Mouse (Mus musculus): ENCODE measurements at regions not wholly inside any gene's neighbourhood (a gene's known extent, or its start where the extent isn't known, plus 50 kb on each side); places are given as distances from the start of the nearest gene placed in this dataset.

GRCm38 (mm10) chr8:117899892-117900291 lies 98.1 kb upstream of the Mphosph6 start:
- no peak for DNase-seq (ENCODE audit: low spot score in 2 of 2)

DNA sequence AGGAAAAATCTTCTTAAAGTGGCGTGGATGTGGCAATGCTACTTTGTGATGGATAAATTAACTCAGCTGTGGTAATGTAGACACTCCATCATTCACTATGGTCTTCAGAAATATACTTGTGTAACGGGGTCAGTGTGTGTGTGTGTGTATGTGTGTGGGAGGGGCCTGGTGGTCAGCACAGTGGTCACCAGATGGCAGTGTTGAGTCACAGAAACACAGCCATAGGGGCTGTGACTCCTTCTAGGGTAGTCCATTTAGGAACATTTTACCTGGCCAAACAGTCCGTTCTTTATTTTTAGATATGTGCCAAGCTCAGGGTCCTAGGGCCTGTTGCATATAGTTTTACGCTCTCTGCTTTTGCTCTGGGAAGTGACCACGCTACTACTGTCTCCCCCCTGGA lies 96.3 kb upstream of the Mphosph6 start:
- peak; percentile 25 to 38 for DNase-seq (ENCODE audit: low spot score in 2 of 2)

- DNase-seq (ENCODE audit: low spot score in 2 of 2) = no peak
Measured at GRCm38 (mm10) chr8:117894861-117895260, 93.1 kb upstream of the Mphosph6 start.

GRCm38 (mm10) chr8:117890211-117890610 lies 88.5 kb upstream of the Mphosph6 start:
- no peak for DNase-seq (ENCODE audit: low spot score in 2 of 2)

DNA sequence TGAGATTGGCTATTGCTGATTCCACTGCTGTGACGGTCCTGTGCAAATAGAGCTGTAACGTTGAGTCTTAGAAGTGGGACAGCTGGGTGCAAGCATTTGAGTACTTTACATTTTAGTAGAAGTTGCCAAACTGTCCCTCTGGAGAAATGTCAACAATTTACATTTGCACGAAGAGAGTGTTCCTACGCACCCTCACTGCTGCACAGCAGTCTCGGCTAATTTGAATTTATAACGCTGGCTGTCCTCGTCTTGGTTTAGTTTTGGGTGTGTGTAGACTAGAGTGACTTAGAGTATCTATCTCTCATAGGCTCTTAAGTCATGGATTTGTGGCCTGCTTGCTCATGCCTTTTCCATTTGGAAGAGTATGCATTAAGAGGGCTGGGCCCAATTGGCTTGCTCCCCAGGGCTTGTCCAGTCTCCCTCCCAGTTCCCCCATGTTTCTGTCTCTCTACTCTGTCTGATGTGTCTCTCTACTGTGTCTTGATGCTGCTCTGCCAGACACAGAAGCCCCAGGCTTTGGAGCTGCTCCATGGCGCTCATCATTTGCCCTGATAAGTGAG lies 79.8 kb upstream of the Mphosph6 start:
- DNase-seq (ENCODE audit: low spot score in 2 of 2) = peak in 1 of 2 experiments; percentile 4

DNA sequence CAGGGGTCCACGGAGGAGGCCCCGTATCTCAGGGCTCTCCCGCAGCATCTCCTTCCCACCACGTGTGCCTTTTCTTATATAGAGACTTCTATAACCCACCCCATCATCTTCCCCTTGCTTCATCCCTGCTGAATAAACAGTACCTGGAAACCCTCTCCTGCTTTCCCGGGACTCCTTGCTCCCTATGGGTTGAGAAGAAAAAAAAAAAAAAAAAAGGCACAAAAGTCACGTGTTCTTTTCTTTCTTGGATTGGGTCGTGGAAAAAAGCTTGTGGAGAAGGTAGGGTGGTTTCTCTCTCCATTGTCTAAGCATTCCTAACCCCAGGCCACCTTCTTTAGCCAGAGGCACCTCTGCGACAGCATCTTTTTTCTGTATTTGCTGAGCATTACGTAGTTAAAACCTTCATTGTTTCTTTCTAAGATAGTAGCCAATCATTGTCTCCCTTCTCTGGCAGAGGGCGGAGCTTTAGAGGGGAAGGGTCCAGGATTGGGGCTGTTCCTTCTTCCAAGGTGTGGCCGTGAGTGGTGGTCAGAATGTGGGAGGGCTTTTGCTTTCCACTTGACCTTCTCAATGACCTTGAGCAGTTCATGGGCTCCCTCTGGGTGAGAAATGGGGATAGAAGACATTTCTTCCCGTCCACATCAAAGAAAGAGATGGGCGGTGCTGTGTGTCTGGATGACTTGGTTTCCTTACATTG lies 78.7 kb upstream of the Mphosph6 start:
- DNase-seq (ENCODE audit: low spot score in 2 of 2) = no peak

DNA sequence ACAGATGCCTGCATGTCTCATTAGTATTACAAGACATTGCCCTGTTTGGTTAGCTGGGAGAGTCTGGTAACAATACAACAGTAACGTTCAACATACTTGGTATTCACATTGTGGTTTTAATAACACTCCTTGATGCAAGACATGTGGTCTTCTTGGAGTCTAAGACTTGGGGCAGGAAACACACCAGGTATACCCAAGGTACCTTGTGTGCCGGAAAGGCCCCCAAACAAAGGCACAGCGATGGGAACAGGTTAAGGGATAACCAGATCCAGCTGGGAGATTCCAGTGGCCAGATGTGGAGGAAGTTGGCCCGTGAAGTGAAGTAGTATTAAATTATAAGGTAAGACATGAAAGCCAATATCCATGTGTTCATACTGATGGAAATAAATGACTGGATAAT lies 71.9 kb upstream of the Mphosph6 start:
- DNase-seq (ENCODE audit: low spot score in 2 of 2) = no peak

DNA sequence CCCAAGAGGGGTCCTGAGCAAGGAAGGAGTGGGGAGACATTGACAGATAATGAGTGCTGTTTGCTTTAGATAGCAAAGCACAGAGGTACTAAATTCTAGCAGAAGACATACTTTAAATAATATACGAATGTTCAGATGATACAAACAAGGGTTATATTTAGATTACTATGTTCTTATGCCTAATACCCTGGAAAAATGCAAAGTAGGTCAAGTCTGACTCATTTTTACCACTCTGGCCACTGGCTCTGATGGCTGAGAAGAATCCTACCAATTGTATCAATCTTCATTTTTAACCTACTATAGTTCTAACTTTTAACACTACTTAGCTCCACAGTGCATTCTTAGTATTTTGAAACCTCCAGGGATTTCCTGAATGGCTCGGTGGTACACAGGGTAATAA lies 65.4 kb upstream of the Mphosph6 start:
- no peak for DNase-seq (ENCODE audit: low spot score in 2 of 2)

DNA sequence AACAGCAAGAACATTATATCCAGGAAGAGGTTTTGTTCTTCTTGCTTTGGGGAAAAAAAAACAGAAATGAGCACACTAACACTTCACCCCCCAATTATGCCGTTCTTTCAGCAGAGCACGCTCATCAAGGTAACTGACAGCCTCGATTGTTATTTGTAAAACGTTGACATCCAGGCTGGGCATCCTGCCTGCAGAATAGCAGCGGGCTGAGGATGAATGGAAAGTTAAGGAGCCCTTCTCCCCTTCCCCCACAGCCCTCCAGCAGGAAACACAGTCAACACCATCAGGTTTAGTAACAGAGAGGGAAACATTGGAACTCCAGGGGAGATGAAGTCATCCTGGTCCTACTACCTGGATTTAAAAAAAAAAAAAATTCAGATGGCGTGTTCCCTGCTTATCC lies 63.3 kb upstream of the Mphosph6 start:
- no peak for DNase-seq (ENCODE audit: low spot score in 2 of 2)

DNA sequence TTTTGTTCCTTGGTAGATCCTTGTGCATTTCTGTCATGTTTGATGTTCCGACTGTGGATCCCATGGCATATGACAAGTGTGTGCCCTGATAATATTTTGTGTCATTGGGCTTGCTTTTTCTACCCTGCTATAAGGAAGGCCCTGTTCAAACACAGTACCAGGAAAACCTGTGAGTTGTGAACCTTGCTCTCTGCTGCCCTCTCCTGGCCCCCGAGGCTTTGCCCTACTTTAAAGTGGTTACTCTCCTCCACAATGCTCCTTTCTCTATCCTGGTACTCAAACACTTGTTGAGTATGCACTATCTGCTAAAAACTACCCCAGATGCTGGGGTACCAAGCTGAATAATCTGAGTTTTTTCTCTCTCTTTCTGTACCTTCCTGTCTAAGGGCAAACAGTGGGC lies 62.1 kb upstream of the Mphosph6 start:
- DNase-seq (ENCODE audit: low spot score in 2 of 2) = peak; percentile 15 to 49

GRCm38 (mm10) chr8:117862318-117862717 lies 60.6 kb upstream of the Mphosph6 start:
- DNase-seq (ENCODE audit: low spot score in 2 of 2) = peak in 1 of 2 experiments; percentile 5

DNA sequence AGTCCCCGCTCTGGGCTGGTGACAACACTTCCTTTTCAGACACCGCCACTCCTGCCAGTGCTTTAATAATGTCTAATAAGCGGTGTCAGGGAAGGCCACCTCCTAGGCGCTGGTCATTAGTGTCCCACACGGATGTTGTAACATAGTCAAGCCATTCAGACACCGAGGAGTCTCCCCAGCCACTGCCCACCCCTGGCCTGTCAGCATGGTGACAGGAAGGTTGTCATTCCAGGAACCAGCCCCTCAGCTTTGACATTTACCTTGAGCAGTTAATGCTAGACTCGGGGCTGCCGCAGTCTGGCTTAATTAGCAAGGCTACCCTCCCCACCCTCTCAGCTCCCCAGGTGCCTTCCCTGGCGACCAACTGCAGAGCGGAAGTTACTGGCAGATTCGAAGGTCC lies 58.0 kb upstream of the Mphosph6 start:
- DNase-seq (ENCODE audit: low spot score in 2 of 2) = no peak

- DNase-seq (ENCODE audit: low spot score in 2 of 2) = no peak
Measured at GRCm38 (mm10) chr8:117859095-117859494, 57.4 kb upstream of the Mphosph6 start.

GRCm38 (mm10) chr8:117856121-117856520 lies 54.4 kb upstream of the Mphosph6 start:
- DNase-seq (ENCODE audit: low spot score in 2 of 2) = no peak

- no peak for DNase-seq (ENCODE audit: low spot score in 2 of 2)
Measured at GRCm38 (mm10) chr8:117854942-117855491, 53.3 kb upstream of the Mphosph6 start.

GRCm38 (mm10) chr8:117854301-117854700 lies 52.6 kb upstream of the Mphosph6 start:
- no peak for DNase-seq (ENCODE audit: low spot score in 2 of 2)

- no peak for DNase-seq (ENCODE audit: low spot score in 2 of 2)
Measured at GRCm38 (mm10) chr8:117853408-117853807, 51.7 kb upstream of the Mphosph6 start.

GRCm38 (mm10) chr8:117852521-117852920 lies 50.8 kb upstream of the Mphosph6 start:
- DNase-seq (ENCODE audit: low spot score in 2 of 2) = no peak

All from left cerebral cortex, adult 18-20 months (tissue).